Mouse (Mus musculus) mouse embryonic stem cell (cell line): ENCODE data around the gene Dnaja1.

Experiments used
- in situ Hi-C, 2 experiments: fragments of 300-500 bp; cut with MboI; formaldehyde crosslinking; loops; 1 replicate in 1 of 2; 3 replicates in 1 of 2; pipeline ENCODE4 v1.14.3; 2019 to 2020; ENCODE audit warnings: low sequenced_read_pairs in 2 of 2, low pct_unique_long_range_greater_than_20kb in 1 of 2, mixed read lengths in 1 of 2; ENCODE audit not compliant: unreplicated experiment in 1 of 2

Gene Dnaja1

DNA sequence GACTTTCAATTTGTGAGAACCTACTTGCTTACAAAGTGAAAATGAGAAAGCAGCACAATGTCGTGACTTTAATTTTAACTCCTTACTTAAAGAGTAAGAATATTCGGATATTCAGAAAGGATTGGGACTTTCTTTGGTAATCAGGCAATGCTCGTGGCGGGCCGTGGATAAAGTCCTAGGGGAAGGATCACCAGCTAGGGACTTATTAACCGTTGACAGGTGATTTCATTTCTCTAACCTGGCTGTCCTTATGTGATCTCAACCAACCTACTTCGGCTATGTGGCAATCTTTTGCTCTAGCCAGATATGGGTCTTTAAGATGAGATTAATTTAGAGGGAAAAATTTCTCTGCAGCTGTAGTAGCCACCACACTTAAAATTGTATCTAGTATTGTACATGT is 3.2 kb downstream of the Dnaja1 start:
- in situ Hi-C loops: loop anchor here (25.0 kb wide), 1 partner anchor 487 kb away; no protein-coding TSS in a partner anchor

DNA sequence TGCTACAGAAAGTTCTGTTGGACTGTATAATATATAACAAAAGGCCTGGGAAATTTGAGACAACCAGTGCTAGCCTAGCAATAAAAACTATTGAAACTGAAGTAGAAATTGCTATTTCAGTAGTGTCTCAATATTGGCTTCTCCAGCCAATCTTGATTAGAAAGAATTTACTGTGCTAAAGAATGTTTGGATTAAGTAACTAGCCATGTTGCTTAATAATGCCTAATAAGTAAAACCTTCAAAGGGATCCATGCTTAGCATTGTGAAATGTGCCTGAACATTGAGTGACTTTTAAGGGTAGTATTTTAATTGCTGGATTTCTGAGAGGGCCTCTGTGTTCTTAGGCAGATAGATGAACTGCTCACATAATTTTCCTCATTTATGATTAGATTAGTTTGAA is 3.6 kb downstream of the Dnaja1 start:
- in situ Hi-C loops: loop anchor here (25.0 kb wide), 1 partner anchor 487 kb away; no protein-coding TSS in a partner anchor

DNA sequence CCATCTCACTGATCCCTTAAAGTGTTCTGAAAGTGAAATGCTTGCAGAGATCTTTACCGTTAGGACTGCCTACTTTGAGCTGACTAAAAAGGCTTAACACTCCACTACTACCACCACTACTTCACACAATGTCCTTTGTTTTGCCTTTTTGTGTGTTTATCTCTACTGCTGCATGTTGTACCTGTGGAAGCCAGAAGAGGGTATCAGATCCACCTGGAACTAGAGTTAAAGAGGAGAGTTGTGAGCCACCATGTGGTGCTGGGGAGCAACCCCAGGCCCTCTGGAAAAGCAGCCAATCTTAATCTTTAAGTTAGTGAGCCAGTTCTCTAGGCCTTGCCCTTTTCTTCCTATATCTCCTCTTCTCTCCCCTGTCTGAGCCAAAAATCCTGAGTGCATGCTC is 5.3 kb downstream of the Dnaja1 start:
- in situ Hi-C loops: loop anchor here (25.0 kb wide), 1 partner anchor 485 kb away; no protein-coding TSS in a partner anchor

GRCm38 (mm10) chr4:40731262-40731661 is 9.3 kb downstream of the Dnaja1 start:
- in situ Hi-C loops: loop anchor here (25.0 kb wide), 1 partner anchor 481 kb away; no protein-coding TSS in a partner anchor

DNA sequence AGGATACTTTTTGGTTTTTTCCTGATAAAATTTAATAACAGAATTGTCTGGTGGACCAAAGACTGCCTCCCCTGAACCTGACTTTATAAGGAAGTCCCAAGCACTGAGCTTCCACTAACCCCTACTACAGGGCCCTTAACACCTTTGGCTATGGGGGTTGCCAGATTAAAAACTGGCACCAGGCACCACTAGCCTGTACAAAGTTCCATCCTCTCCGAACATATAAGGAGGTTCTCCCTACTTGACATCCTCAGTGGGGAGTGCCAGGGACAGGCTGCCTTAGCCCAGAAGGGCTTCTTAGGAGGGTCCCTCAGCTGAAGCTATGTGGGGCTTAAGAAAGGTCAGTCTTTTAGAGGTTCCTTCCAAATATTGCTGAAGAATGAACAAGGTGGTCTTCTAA is 13.4 kb downstream of the Dnaja1 start:
- in situ Hi-C loops: loop anchor here (25.0 kb wide), 1 partner anchor 477 kb away; no protein-coding TSS in a partner anchor

GRCm38 (mm10) chr4:40757157-40757779 is 35.3 kb downstream of the Dnaja1 start:
- in situ Hi-C loops: no loop called here

DNA sequence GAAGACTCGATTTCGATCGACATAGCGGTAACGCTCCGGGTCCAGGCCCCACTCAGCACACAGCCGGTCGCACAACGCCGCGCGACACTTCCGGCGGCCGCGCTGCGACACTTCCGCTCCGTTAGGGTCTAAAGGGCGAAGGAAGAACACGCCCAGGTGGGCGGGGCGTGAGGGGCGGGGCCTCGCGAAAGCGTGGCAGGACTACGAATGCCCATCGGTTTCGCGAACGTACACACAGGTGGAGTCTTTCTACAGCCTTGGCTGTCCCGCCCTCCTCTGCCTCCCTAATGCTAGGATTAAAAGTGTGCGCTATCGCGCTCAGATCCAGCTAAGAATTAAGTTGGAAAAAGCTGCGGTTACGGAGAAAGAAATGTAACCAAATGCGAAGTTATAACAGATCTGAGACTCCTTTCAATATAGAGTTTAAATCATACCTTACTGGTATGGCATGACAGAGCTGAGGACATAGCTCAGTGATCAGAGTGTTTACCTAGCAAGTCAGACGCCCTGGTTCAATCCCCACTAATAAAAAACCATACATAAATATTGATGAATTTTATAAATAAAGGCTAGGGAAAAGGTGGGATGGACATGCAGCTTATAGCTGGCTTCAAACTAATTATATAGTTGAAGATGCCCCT is 36.0 kb downstream of the Dnaja1 start, which contains the start of gene Smu1:
Gene Smu1, minus strand, starts transcription at position 144 of the 641 bp plus-strand sequence.
- in situ Hi-C loops: no loop called here

GRCm38 (mm10) chr4:40759876-40760275 is 37.9 kb downstream of the Dnaja1 start:
- in situ Hi-C loops: no loop called here

GRCm38 (mm10) chr4:40774279-40775259 is 52.6 kb downstream of the Dnaja1 start:
- in situ Hi-C loops: loop anchor here (5.0 kb wide), 1 partner anchor 133 kb away; no protein-coding TSS in a partner anchor

- in situ Hi-C loops: no loop called here
Observed at GRCm38 (mm10) chr4:40776416-40776815, 54.5 kb downstream of the Dnaja1 start.

GRCm38 (mm10) chr4:40777116-40777515 is 55.2 kb downstream of the Dnaja1 start:
- in situ Hi-C loops: no loop called here

GRCm38 (mm10) chr4:40778656-40779055 is 56.7 kb downstream of the Dnaja1 start:
- in situ Hi-C loops: no loop called here

DNA sequence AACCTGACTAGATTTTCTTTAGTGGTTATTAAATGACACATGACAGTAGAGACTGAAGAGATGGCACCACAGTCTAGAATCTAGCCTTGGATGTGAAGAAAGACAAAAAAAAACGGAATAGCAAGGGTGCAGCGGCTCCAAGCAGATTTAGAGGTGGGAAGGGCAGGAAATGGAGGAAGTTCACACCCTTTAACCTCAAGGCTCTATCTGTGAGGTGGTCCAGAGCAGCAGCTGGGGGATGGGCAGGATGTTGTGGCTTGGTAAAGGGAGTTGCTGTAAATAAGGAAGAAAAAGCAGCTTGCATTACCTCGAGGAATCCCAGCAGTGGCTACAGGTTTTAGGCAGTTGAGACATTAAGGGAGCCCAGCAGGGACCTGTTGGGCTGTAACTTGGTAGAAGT is 59.2 kb downstream of the Dnaja1 start:
- in situ Hi-C loops: no loop called here

- in situ Hi-C loops: no loop called here
Observed at GRCm38 (mm10) chr4:40781797-40782495, 60.0 kb downstream of the Dnaja1 start.

- in situ Hi-C loops: no loop called here
Observed at GRCm38 (mm10) chr4:40783049-40783448, 61.1 kb downstream of the Dnaja1 start.

GRCm38 (mm10) chr4:40784556-40785169 is 62.7 kb downstream of the Dnaja1 start:
- in situ Hi-C loops: no loop called here

- in situ Hi-C loops: no loop called here
Observed at GRCm38 (mm10) chr4:40785620-40786166, 63.7 kb downstream of the Dnaja1 start.

- in situ Hi-C loops: no loop called here
Observed at GRCm38 (mm10) chr4:40786578-40786977, 64.6 kb downstream of the Dnaja1 start.
